Mouse (Mus musculus) large intestine, adult 2 months (tissue): Measurements from ENCODE around the gene Capn12. TPM values are rescaled to one million over a fixed set of nuclear protein-coding genes. Genes with fewer than 3 reads are reported as not detected.

Experiments
- DNase-seq: peaks from one replicate; pipeline ENCODE4 v3.0.0-alpha.2; 2012; ENCODE audit warnings: low read depth, low spot score
- WGBS: fragments of 180-500 bp; shearing (Covaris S2); methylation state at CpG from one replicate; pipeline ENCODE4 v1.1.7; 2018; 5-methylcytosine and 5-hydroxymethylcytosine counted together
- polyA plus RNA-seq: library from polyadenylated mRNA; depleted of rRNA; stranded (reverse); fragments of >200 nt; gene quantifications from 2 replicates; pipeline ENCODE4 v1.2.3, GENCODE M21; 2012

The Capn12 gene
- polyA plus RNA-seq, 1 experiment, result 0.14 TPM

- WGBS, result 79% methylated on average over 11 of the region's 11 CpGs
- DNase-seq, result no peak
Observed at GRCm38 (mm10) chr7:28913171-28913570, 31.9 kb downstream of the Capn12 start.

DNA sequence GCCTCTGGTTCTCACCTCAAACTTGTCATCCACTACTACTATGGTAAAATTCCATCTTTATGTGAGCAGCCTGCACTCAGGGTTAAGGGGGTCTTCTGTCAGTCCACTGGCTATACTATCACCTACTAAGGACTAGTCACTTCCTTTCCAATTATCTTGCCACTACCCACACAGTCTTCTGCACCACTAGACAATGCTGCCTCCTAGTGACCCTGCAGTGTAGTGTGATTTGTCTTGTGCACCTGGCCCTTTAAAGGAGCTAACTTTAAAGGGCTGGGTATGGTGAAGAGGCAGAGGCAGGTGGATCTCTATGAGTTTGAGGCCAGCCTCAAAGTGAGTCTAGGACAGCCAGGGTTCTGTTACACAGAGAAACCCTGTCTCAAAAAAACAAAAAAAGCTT, 35.3 kb downstream of the Capn12 start:
- no peak for DNase-seq

DNA sequence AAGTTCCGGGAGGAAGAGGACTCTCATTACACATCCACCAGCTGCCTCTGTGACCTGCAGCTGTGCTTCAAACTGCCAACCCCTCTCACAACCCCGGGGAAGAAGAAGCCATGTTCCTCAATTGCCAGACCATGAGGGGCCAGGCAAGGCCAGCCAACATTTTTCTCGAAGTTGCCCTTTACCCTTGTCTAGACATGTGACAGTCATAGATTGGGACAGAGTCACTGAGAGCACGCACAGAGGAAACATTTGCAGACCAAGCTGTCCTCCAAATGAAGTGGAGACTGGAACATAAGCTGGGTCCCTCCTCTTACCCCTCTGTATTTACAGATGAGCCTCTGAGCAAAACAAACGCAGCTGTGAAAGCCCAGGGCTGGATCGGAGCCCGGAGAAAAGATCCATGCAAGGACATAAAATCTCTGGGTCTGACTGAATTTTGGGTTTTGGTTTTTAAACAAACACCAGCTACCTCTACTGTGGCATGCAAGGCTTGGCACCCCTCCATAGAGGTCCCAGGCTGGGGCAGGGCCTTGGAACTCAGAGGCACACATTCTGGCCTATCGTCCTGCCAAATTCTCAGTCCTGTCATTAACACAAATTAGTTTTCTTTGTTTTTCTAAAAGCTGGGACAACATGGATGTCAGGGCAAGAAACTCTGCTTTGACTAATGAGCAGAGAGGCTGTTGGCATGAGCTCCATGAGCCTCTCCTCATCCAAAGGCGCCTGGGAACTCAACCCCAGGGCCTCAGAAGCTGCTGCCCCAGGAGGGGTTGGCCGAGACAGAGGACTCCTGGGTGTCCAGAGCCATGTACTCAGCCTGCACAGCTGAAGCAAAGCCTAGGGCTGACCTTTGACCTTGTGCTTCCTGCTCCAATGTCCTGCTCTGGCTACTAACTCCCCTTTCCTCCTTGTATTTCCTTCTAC, 36.5 kb downstream of the Capn12 start:
- no peak for DNase-seq
- 44% methylated on average over 10 of the region's 10 CpGs for WGBS

GRCm38 (mm10) chr7:28918540-28918939, 37.3 kb downstream of the Capn12 start:
- WGBS, result 68% methylated on average over 8 of the region's 8 CpGs
- no peak for DNase-seq

DNA sequence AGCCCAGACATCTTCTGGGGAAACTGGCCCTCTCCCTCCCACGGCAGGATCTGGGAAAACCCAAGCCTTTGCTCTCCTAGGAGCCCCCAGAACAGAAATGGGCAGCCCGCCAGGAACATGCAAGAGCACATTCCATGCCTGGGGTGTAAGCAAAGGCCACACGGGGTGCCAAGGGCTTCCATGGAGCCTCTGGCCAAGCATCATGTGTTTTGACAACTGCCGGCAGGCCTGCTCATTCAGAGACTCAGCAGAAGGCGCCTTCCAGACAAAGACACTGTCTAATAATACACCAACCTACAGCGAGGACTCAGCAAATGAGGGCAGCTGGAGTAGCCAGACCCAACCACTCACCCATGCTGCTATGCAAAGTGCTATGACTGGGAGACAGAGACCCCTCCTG, 38.6 kb downstream of the Capn12 start:
- WGBS, result 50% methylated on average over 6 of the region's 6 CpGs
- DNase-seq, result no peak

DNA sequence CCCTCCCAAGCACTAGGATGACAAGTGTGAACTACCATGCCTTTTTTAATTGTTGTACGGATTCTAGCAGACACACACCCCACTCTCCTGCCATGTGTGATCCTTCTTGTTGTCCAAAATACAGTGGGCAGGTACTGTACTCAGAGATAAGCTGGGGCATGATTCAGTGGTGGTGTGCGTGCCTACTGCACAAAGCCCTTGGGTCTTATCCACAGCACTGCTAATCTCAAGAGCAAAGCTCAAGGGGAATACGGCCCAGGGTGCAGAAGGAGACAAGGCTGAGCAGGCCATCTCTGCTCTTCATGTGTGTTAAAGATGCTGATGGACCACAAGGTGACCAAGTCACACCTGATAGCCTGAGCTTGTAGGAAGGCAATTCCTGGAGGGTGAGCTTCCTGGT, 40.0 kb downstream of the Capn12 start:
- no peak for DNase-seq
- 90% methylated on average over 3 of the region's 3 CpGs for WGBS

DNA sequence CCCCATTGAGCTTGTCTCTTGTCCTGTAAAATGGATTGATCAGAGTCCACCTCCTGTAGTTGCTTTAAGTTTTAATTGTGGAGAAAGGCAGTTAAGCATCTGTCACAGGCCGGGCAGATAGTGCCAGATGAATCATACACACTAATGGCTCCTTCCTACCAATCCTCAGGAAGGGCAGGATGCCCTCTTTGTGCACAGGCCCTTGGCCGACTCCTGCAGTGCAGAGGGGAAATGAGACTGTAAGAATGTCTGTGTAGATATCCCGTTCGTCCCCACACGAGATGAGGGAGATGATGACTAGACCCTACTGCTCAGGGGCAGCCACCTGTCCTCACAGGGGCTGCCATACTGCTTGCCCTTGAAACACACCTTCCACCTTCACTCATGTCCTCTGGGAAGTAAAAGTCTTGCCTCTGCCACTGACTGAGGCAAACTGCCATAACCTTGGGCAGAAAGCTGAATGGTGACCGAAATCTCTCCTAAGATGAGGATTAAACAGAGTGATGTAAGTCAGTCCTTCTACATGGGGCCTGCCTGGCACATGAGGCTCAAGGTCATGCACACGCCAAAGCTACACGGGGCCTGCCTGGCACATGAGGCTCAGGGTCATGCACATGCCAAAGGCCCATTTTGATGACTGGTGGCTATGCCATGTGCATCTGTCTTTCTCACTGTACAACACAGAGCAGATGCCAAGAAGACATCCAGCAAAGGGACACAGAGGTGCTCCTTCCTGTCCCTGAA, 40.7 kb downstream of the Capn12 start:
- 55% methylated on average over 8 of the region's 8 CpGs for WGBS
- DNase-seq, result no peak

- WGBS, result 75% methylated on average over 4 of the region's 4 CpGs
Observed at GRCm38 (mm10) chr7:28922606-28923005, 41.4 kb downstream of the Capn12 start.

GRCm38 (mm10) chr7:28923865-28924291, 42.7 kb downstream of the Capn12 start:
- DNase-seq, result no peak
- WGBS, result 15% methylated on average over 4 of the region's 4 CpGs

More at GRCm38 (mm10) chr7:28922606-28923005, 41.4 kb downstream of the Capn12 start:
- no peak for DNase-seq

DNA sequence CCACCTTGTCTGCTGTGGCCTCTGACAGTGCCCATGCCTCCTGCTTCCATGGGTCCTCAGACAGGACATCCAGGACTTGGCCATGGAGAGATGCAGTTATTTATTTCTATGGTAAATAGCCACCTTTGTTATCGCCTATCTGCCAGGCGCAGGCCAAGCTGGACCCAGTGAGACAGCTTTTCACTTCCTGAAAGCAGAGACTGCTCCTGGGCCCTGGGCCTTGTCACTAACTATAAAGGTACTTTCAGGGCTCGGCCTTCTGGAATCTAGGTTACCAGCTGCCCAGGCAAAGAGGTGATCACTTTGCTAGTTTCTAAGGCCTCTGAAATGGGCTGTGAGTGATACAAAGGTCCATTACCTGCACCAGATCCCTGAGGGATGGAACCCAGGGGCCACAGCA, 43.6 kb downstream of the Capn12 start:
- no peak for DNase-seq
- 32% methylated on average over 3 of the region's 3 CpGs for WGBS

DNA sequence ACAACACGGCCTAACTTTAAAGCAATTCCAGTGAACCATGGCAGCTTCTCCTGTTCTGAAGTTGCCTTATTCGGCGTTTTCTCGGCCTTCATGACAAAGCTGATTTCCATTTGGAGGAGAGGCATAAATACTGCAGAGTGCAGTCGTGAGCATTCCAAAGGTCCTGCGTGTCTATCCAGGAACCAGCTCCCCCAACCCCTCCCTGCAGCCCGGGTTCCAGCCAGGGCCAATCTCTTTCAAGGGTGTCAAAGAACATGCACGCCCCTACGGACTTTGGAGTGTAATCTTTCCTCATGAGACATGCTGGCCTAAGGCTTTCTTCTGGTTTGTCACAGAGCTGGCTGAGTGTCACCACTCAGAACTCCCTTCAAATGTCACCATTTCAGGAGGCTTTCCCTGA, 44.1 kb downstream of the Capn12 start:
- WGBS, result 10% methylated on average over 9 of the region's 9 CpGs
- DNase-seq, result peak; percentile 98

DNA sequence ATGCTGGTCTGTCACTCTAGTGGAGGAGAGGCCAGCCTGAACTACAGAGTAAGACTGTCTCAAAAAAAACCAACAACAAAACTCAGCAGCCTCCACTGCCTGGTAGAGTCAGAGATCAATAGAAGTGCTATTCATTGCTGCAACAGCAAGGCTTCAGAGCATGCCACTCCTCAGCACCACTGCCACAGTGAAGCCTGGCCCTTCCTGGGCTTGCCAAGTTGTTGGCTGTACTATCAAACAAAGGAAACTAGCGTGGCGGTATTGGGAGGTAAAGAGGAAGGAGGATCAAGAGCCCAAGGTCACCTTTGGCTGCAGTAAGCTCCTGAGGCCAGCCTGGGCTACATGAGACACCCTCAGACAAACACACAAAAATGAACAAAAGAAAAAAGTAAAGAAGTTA, 45.0 kb downstream of the Capn12 start:
- no peak for DNase-seq
- 26% methylated on average over 2 of the region's 2 CpGs for WGBS

- no peak for DNase-seq
- WGBS, result 13% methylated on average over 3 of the region's 3 CpGs
Observed at GRCm38 (mm10) chr7:28929381-28929780, 48.2 kb downstream of the Capn12 start.

DNA sequence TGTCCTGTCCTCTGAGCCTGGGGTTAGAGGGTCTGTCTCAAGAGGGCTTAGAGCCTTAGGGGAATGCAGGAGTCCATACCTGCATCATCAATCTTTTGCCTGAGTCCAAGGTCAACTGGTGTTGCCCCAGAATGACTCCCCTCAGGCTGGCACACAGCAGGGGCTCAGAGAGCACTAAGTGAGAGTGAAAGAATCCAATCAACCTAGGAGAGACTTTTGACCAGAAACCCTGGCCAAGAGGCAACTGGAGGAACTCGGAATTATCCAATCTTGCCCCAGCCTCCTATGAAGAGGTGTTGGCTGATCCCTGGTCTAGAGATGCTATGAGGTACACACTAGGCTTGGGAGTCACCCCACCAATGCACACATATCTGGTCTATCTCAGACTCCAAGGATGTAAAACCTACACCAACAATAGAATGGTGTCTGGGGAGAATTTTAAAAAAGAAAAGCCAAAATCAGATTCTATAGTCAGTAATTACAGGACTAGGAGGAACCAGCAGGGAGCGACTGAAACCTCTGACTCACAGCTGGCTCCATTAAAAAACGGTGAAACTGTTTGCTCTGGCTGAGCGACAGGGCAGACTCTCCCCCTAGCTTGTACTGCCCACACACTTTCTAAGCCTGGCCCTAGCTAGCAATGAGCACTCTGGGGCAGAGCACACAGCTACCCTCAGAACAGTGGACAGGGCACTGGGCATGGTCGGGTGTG, 49.3 kb downstream of the Capn12 start:
- DNase-seq, result no peak
- 7% methylated on average over 5 of the region's 5 CpGs for WGBS

- peak; percentile 84 for DNase-seq
- 22% methylated on average over 7 of the region's 7 CpGs for WGBS
Observed at GRCm38 (mm10) chr7:28931032-28931694, 49.9 kb downstream of the Capn12 start.

- no peak for DNase-seq
- WGBS, result 29% methylated on average over 4 of the region's 4 CpGs
Observed at GRCm38 (mm10) chr7:28931695-28932039, 50.4 kb downstream of the Capn12 start.

- DNase-seq, result peak; percentile 82
- 37% methylated on average over 6 of the region's 6 CpGs for WGBS
Observed at GRCm38 (mm10) chr7:28932421-28933041, 51.3 kb downstream of the Capn12 start.

DNA sequence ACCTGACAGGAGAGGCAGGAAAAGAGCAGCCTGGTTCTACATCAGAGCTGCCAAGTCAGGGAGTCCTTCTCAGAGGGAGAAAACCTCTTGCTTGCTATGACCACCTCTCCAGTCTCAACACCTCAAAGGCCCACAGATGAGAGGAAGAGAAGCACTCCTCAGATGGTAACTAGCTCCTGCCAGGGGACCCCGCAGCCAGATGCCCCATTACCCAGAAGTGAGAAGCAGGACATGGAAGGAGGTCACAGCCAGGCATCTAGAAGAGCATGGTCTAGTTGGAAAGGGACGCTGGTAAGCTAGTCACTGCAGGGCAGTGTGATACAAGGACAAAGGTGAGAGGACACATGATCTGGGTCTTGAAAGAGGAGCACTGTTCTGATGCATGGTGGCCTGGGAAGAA, 52.6 kb downstream of the Capn12 start:
- 89% methylated on average over 2 of the region's 2 CpGs for WGBS
- DNase-seq, result no peak

- DNase-seq, result no peak
- 26% methylated on average over 4 of the region's 4 CpGs for WGBS
Observed at GRCm38 (mm10) chr7:28936787-28937186, 55.6 kb downstream of the Capn12 start.
